Mouse (Mus musculus) retina, postnatal 7 days (tissue): ENCODE data around the gene Dyrk3.
"Not testable (repeated sequence)": the region's sequence is repeated elsewhere in the genome, so short reads cannot be mapped to it uniquely, and the experiment has no call there.

Source experiments
- DNase-seq: peaks from one replicate; pipeline ENCODE4 v3.0.0-alpha.2; 2012; ENCODE audit warnings: low read depth, low spot score

Dyrk3 gene

GRCm38 (mm10) chr1:131155456-131155855, 17.3 kb upstream of the Dyrk3 start:
- no peak for DNase-seq

- peak; percentile 54 for DNase-seq
These were observed 15.0 kb upstream of the Dyrk3 start, which contains the start of gene Eif2d for GRCm38 (mm10) chr1:131153018-131153629. Gene Eif2d, plus strand, starts transcription at chr1:131153181.

- DNase-seq: no peak
These were observed 11.4 kb upstream of the Dyrk3 start for GRCm38 (mm10) chr1:131149496-131149895.

GRCm38 (mm10) chr1:131146181-131146614, 8.1 kb upstream of the Dyrk3 start:
- DNase-seq: no peak

- not testable (repeated sequence) for DNase-seq
These were observed 7.1 kb upstream of the Dyrk3 start for GRCm38 (mm10) chr1:131145222-131145621.

- no peak for DNase-seq
These were observed 4.3 kb upstream of the Dyrk3 start for GRCm38 (mm10) chr1:131142472-131142871.

- DNase-seq: no peak
These were observed 3.3 kb upstream of the Dyrk3 start for GRCm38 (mm10) chr1:131141449-131141848.

GRCm38 (mm10) chr1:131139102-131140095, 1.3 kb upstream of the Dyrk3 start:
- DNase-seq: no peak

GRCm38 (mm10) chr1:131137717-131138118, 422 bp downstream of the Dyrk3 start:
- DNase-seq: no peak

- DNase-seq: no peak
These were observed 1.0 kb downstream of the Dyrk3 start for GRCm38 (mm10) chr1:131137111-131137510.

- no peak for DNase-seq
These were observed 2.0 kb downstream of the Dyrk3 start for GRCm38 (mm10) chr1:131135960-131136629.

- DNase-seq: no peak
These were observed 3.1 kb downstream of the Dyrk3 start for GRCm38 (mm10) chr1:131134942-131135522.

- DNase-seq: no peak
These were observed 3.9 kb downstream of the Dyrk3 start for GRCm38 (mm10) chr1:131134231-131134630.

- no peak for DNase-seq
These were observed 12.0 kb downstream of the Dyrk3 start for GRCm38 (mm10) chr1:131125987-131126744.

- DNase-seq: no peak
These were observed 14.4 kb downstream of the Dyrk3 start for GRCm38 (mm10) chr1:131123522-131124265.

- no peak for DNase-seq
These were observed 16.2 kb downstream of the Dyrk3 start for GRCm38 (mm10) chr1:131121987-131122386.

GRCm38 (mm10) chr1:131119026-131119425, 19.1 kb downstream of the Dyrk3 start:
- no peak for DNase-seq

- no peak for DNase-seq
These were observed 19.6 kb downstream of the Dyrk3 start for GRCm38 (mm10) chr1:131118530-131118929.

- no peak for DNase-seq
These were observed 21.6 kb downstream of the Dyrk3 start for GRCm38 (mm10) chr1:131116430-131117011.

- DNase-seq: peak; percentile 54
These were observed 22.2 kb downstream of the Dyrk3 start for GRCm38 (mm10) chr1:131115932-131116331.
